Mouse (Mus musculus): ENCODE measurements around the gene Ccdc33.
A peak's percentile ranks its signal among the peaks of the same experiment; 100 is the strongest.

Ccdc33 gene

GRCm38 (mm10) chr9:58048621-58049020 is 70.0 kb downstream of the Ccdc33 start:
- DNase-seq (ENCODE audit: low spot score in 2 of 2) = no peak

GRCm38 (mm10) chr9:58047061-58047460 is 71.6 kb downstream of the Ccdc33 start:
- no peak for DNase-seq (ENCODE audit: low spot score in 2 of 2)

- no peak for DNase-seq (ENCODE audit: low spot score in 2 of 2)
Observed at GRCm38 (mm10) chr9:58045646-58046045, 73.0 kb downstream of the Ccdc33 start.

GRCm38 (mm10) chr9:58044828-58045227 is 73.8 kb downstream of the Ccdc33 start:
- DNase-seq (ENCODE audit: low spot score in 2 of 2) = no peak

- no peak for DNase-seq (ENCODE audit: low spot score in 2 of 2)
Observed at GRCm38 (mm10) chr9:58043496-58044017, 75.1 kb downstream of the Ccdc33 start.

- DNase-seq (ENCODE audit: low spot score in 2 of 2) = no peak
Observed at GRCm38 (mm10) chr9:58042391-58042790, 76.2 kb downstream of the Ccdc33 start.

GRCm38 (mm10) chr9:58040977-58041376 is 77.6 kb downstream of the Ccdc33 start:
- DNase-seq (ENCODE audit: low spot score in 2 of 2) = no peak

GRCm38 (mm10) chr9:58038500-58039168 is 80.0 kb downstream of the Ccdc33 start:
- DNase-seq (ENCODE audit: low spot score in 2 of 2) = peak; percentile 25 to 55

- no peak for DNase-seq (ENCODE audit: low spot score in 2 of 2)
Observed at GRCm38 (mm10) chr9:58036961-58037360, 81.7 kb downstream of the Ccdc33 start.

- DNase-seq (ENCODE audit: low spot score in 2 of 2) = no peak
Observed at GRCm38 (mm10) chr9:58035951-58036698, 82.5 kb downstream of the Ccdc33 start.

GRCm38 (mm10) chr9:58035519-58035918 is 83.1 kb downstream of the Ccdc33 start:
- no peak for DNase-seq (ENCODE audit: low spot score in 2 of 2)

GRCm38 (mm10) chr9:58031895-58032294 is 86.7 kb downstream of the Ccdc33 start:
- DNase-seq (ENCODE audit: low spot score in 2 of 2) = no peak

GRCm38 (mm10) chr9:58029635-58030034 is 89.0 kb downstream of the Ccdc33 start:
- DNase-seq (ENCODE audit: low spot score in 2 of 2) = no peak

- DNase-seq (ENCODE audit: low spot score in 2 of 2) = no peak
Observed at GRCm38 (mm10) chr9:58028841-58029240, 89.8 kb downstream of the Ccdc33 start.

- DNase-seq (ENCODE audit: low spot score in 2 of 2) = no peak
Observed at GRCm38 (mm10) chr9:58027426-58028180, 91.0 kb downstream of the Ccdc33 start.

GRCm38 (mm10) chr9:58025995-58026394 is 92.6 kb downstream of the Ccdc33 start:
- DNase-seq (ENCODE audit: low spot score in 2 of 2) = no peak

- no peak for DNase-seq (ENCODE audit: low spot score in 2 of 2)
Observed at GRCm38 (mm10) chr9:58018385-58018784, 100.2 kb downstream of the Ccdc33 start.

GRCm38 (mm10) chr9:58016962-58017361 is 101.7 kb downstream of the Ccdc33 start:
- no peak for DNase-seq (ENCODE audit: low spot score in 2 of 2)

GRCm38 (mm10) chr9:58015856-58016255 is 102.8 kb downstream of the Ccdc33 start:
- DNase-seq (ENCODE audit: low spot score in 2 of 2) = no peak

GRCm38 (mm10) chr9:58014393-58015160 is 104.0 kb downstream of the Ccdc33 start:
- DNase-seq (ENCODE audit: low spot score in 2 of 2) = no peak

GRCm38 (mm10) chr9:58012935-58013334 is 105.7 kb downstream of the Ccdc33 start:
- no peak for DNase-seq (ENCODE audit: low spot score in 2 of 2)

- no peak for DNase-seq (ENCODE audit: low spot score in 2 of 2)
Observed at GRCm38 (mm10) chr9:58012486-58012885, 106.1 kb downstream of the Ccdc33 start.
